Mouse (Mus musculus) thymus, adult 18-20 months (tissue): ENCODE data around the gene Gm10964.

Experiments
- DNase-seq, 2 experiments: peaks; one replicate each; pipeline ENCODE4 v3.0.0; 2022; ENCODE audit warnings: mixed read lengths in 2 of 2

The Gm10964 gene

GRCm38 (mm10) chr3:103734696-103735519 lies 4.3 kb upstream of the Gm10964 start:
- DNase-seq = no peak

- no peak for DNase-seq
Measured at GRCm38 (mm10) chr3:103735776-103736600, 3.2 kb upstream of the Gm10964 start.

- no peak for DNase-seq
Measured at GRCm38 (mm10) chr3:103737061-103737754, 2.0 kb upstream of the Gm10964 start.

GRCm38 (mm10) chr3:103737778-103738571 lies 1.2 kb upstream of the Gm10964 start, which contains the start of gene Olfml3:
TSS of gene Olfml3 (minus strand) at chr3:103738001.
- peak; percentile 61 to 75 for DNase-seq

GRCm38 (mm10) chr3:103740342-103740741 lies 1.2 kb downstream of the Gm10964 start:
- no peak for DNase-seq

- no peak for DNase-seq
Measured at GRCm38 (mm10) chr3:103743208-103743607, 4.0 kb downstream of the Gm10964 start.

GRCm38 (mm10) chr3:103745001-103745770 lies 6.0 kb downstream of the Gm10964 start:
- no peak for DNase-seq

GRCm38 (mm10) chr3:103746711-103747110 lies 7.5 kb downstream of the Gm10964 start:
- DNase-seq = no peak

GRCm38 (mm10) chr3:103751558-103751957 lies 12.4 kb downstream of the Gm10964 start:
- no peak for DNase-seq

GRCm38 (mm10) chr3:103755351-103755750 lies 16.2 kb downstream of the Gm10964 start:
- no peak for DNase-seq

GRCm38 (mm10) chr3:103756920-103757319 lies 17.8 kb downstream of the Gm10964 start:
- DNase-seq = no peak

GRCm38 (mm10) chr3:103758456-103758855 lies 19.3 kb downstream of the Gm10964 start:
- DNase-seq = no peak

GRCm38 (mm10) chr3:103759261-103759970 lies 20.2 kb downstream of the Gm10964 start:
- no peak for DNase-seq

GRCm38 (mm10) chr3:103766789-103767188 lies 27.6 kb downstream of the Gm10964 start:
- no peak for DNase-seq

GRCm38 (mm10) chr3:103771531-103772130 lies 32.5 kb downstream of the Gm10964 start:
- DNase-seq = no peak

- no peak for DNase-seq
Measured at GRCm38 (mm10) chr3:103772846-103773245, 33.7 kb downstream of the Gm10964 start.

- DNase-seq = no peak
Measured at GRCm38 (mm10) chr3:103773508-103773907, 34.3 kb downstream of the Gm10964 start.

GRCm38 (mm10) chr3:103774009-103774408 lies 34.8 kb downstream of the Gm10964 start:
- peak; percentile 54 to 68 for DNase-seq

- DNase-seq = peak; percentile 46 to 70
Measured at GRCm38 (mm10) chr3:103777940-103778339, 38.8 kb downstream of the Gm10964 start.

- no peak for DNase-seq
Measured at GRCm38 (mm10) chr3:103778660-103779059, 39.5 kb downstream of the Gm10964 start.
